Mouse (Mus musculus): ENCODE data around the gene Dynlt1a.
"Not testable (repeated sequence)": the region's sequence is repeated elsewhere in the genome, so short reads cannot be mapped to it uniquely, and the experiment has no call there.

Gene Dynlt1a

DNA sequence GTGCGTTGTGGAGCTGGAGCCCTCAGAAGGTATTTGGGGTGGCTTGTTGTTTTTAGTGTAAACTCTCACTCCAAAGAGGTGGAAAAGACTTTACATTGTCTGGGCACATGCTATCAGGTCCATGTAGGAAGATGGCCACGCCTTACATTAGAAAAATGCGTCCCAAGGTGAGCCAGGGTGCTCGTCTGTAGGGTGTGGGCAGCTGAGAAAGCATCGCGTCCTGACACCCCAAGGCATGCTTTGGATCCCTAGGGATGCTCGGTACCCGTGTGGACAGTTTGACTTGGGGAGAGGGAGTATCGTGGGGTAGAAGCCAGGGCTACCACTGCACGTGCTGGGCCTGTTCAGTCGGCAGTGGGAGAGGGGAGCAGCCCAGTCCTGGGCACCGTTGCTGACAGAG, 28.3 kb downstream of the Dynlt1a start:
- DNase-seq (ENCODE audit: low spot score in 2 of 2): not testable (repeated sequence)

DNA sequence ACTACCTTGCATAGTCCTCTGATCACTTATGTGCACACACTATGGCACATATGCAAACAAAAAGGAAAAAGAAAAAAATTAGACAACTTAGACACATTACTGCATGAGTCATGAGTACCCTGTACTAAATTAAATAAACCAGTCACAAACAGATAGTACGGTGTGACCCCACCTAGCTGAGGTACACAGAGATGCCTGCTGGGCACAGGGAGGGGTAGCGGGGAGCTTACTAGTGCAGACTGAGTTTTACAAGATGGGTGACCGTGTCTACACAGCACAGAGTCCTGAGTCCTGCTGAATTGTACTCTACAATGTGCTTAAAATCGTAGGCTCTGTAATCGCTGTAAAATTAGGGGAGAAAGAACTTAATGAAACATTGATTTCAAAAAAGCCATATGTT, 31.1 kb downstream of the Dynlt1a start:
- not testable (repeated sequence) for DNase-seq (ENCODE audit: low spot score in 2 of 2)

DNA sequence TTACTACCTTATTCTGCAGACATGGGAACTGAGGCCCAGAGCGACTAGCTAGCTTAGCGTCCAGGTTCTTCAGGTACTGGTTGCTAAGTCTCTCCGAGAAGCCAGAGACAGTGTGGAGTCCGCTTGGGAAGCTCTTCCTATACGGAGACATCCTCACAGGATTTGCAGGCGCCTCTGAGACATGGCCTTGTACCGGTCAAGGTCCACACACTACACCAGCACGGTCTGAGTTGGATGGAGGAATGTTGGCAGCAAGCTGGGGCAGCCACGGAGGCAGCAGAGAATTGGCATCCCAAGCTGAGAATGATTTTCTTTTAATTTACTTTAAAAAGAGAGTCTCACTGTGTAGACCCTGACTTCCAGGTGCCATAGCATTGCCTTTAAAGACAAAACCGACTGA, 34.2 kb downstream of the Dynlt1a start:
- DNase-seq (ENCODE audit: low spot score in 2 of 2): not testable (repeated sequence)

DNA sequence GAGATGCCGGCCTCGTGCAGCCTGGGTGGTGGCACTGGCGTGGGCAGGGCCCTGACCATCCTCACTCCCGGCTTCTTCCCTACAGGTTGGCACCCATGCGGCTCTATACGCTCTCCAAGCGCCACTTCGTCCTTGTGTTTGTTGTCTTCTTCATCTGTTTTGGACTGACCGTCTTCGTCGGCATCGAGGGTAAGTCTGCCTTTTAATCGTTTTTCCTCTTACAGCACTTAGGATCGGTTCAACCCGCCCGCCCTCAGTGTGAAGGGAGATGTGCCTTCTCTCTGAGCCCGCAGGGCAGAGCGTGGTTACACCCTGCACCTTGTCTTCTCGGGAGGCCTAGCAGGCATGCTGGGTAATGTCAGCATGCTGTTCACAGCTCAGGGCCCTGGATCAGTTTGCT, 36.8 kb downstream of the Dynlt1a start:
- DNase-seq (ENCODE audit: low spot score in 2 of 2): not testable (repeated sequence)

DNA sequence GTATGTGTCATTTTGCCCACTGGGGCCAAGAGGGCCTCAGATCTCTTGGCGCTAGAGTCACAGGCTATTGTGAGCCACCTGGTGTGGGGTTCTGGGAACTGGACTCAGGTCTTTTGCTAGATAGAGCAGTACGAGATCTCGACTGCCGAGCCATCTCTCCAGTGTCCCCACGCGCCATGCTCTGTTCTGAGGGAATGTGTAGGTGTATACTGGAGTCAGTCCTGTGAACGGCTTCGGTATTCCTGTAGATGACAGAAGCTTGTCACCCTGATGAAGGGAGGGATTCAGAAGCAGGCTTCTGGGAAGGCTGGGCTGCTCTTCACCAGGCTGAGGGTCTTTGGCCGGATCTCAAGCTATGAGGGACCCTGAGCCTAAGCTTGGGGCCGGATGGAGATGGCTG, 37.5 kb downstream of the Dynlt1a start:
- DNase-seq (ENCODE audit: low spot score in 2 of 2): not testable (repeated sequence)

DNA sequence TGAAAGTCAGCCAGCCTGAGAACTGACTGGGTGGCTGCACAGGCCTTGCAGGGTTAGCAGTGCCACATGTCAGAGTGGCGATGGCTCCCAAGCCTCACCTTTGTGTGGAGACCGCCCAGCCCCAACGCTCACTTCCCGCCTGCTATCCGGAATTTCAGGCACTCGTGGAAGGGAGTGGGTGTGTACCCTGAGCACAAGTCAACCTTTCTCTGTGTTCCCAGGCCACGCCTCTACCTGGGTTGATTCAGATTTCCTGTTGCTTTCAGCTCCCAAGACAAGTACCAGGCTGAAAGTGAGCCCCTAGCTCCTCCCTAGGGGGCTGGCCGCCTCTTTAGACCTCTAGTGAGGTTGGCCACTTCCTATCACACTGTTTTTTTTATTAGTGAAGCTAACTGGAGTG, 38.1 kb downstream of the Dynlt1a start:
- DNase-seq (ENCODE audit: low spot score in 2 of 2): not testable (repeated sequence)

DNA sequence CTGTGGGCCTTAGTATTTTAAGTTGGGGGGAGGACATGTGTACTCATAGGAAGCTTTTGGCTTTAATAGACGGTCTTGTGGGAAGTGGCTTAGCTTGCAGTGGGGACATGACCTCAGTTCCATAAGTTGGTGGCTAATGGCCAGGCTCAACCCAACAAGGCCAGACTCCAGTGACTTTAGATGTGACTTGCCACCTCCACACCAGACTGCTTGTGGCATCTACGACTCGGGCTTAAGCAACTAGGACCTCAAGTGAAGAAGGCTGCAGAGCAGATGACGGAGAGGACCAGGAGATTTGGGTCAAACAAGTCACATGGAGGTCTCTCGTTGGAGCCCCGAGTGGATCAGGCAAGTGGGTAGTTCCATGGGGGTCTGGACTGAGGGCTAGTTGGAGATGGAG, 42.6 kb downstream of the Dynlt1a start:
- DNase-seq (ENCODE audit: low spot score in 2 of 2): not testable (repeated sequence)

DNA sequence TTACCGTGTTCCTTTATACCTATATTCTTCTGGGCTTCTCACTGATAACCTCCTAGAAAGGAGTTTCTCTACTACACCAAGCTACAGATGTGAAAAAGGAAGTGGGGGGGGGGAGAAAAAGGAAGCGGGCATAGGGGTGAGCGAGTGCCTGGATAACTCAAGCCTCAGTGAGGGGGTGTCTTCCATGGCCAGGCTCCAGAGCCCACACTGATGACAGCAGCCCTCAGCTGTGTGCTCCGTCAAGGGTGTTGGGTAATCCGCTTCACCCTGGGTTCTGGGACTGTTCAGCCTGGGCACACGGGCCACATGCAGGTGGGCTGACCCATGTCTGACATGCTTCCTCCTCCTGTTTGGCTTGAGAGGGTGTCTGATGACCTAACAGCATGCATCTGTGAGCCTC, 45.3 kb downstream of the Dynlt1a start:
- not testable (repeated sequence) for DNase-seq (ENCODE audit: low spot score in 2 of 2)

DNA sequence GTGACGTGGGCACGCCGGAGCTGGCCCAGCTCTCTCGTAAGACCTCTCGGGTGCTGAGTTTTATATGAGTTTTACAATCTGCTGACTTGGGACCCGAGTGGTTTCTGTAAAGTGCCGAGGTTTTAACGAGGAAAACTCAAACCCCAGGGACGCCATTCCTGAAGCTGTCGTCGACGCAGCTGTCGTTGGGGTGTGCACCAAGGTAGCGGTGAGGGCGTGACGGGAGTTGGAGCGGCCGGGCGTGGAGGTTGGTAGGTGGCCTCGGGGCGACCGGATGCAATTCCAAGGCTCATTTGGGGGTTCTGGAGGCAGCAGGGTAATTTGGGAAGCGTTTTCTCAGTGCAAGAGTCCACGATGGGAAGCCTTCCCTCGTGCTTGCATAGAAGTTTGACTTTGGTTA, 46.5 kb downstream of the Dynlt1a start:
- not testable (repeated sequence) for DNase-seq (ENCODE audit: low spot score in 2 of 2)

DNA sequence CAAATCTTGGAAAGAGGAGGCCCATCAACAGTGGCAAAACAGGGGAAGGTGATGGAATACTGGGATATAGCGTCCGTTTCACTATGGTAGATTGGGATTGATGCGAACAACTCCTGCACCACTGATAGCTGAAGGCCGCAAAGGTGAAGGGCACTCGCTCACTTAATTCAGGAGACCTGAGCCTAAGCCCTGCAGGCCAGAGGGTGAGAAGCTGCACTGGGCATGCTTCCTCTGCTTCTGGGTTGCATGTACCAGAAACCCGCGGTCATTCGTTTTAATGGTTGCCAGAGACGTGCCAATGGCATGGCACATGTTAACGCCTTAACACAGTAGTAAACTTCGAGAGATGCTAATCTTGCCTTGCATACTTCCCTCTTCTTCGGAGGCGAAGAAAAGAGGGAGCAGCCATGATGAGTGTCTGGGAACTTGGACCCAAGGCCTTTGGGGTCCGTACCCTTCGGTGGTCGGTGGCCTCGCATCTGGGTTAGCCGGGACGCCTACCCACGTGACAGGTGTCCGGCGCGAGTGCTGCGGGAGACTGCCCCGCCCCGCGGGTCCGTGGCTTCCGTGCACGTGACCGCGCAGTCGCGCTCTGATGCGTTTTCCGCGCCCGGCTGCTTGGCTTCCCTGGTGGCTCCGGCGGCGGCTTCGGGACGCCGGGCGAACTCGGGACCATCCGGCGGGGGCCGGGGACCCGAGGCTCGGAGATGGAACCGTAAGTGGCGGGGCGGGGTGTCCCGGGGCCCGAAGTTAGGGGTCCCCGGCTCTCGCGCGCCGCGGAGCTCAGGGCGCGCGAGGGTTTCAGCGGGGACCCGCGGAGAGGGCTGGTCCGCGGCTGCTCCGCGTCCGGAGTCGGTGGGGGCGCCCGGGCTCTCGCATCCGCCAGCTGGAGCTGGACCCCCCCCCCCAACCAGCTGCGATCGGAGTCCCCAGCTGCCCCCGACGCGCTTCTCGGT, 47.1 kb downstream of the Dynlt1a start:
- not testable (repeated sequence) for DNase-seq (ENCODE audit: low spot score in 2 of 2)

DNA sequence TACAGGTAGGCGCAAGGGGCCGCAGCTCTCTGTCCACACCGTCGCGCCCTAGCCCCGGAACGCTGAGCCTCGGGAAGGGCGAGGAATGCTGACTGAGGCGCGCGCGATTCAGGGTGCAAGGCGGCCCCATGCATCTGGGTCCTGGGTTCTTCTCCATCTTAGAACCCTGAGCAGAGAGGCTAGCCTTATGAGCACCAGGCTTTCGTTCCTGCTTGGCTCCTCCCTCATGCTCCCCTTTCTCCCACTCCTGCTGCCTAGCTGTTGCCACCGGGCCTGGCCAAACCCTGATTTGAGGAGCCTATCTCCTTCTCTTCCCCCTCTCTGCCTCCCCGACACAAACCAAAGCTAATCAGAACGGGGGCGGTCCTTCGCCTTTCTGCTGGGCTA, 60.2 kb downstream of the Dynlt1a start:
- not testable (repeated sequence) for DNase-seq (ENCODE audit: low spot score in 2 of 2)

DNA sequence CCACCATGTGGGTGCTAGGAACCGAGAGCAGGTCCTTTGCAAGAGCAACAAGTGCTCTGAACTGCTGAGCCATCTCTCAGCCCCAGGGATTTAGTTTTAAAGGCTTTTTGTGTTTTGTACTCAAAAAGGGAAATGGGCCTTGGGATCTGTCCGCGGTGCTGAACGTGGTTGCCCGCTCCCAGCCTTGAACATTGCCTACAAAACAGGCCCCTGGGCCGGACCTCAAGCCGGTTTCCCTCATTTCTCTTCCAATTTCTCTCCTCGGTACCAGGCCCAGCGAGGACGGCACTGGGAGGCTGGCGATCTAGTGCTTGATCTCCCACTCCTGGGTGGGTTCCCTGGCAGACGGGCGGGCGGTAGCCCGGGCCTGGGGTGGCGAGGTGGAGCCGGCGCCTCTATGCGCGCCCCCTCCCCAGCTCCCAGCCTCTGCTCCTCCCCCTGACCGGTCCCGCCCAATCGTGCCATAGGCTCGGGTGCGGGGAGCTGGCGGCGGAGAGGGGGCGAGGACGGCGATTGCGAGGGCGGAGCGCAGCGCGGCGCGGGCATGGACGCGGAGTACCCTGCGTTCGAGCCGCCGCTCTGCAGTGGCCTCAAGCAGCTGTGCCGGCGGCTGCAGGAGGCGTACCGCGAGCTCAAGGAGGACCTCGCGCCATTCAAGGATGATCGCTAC, 60.8 kb downstream of the Dynlt1a start, which contains the start of gene Tmem181a:
Gene Tmem181a, plus strand, starts transcription at position 461 of the 670 bp plus-strand sequence.
- DNase-seq (ENCODE audit: low spot score in 2 of 2): not testable (repeated sequence)

Data from thymus, postnatal 10 days (tissue).